Mouse (Mus musculus) embryo, embryonic 9.5 days (tissue): ENCODE measurements around the gene Ptgr1.

ENCODE experiments used
- DNase-seq: peaks from one replicate; pipeline ENCODE4 v3.0.0-alpha.2; 2017; ENCODE audit errors: extremely low spot score

The Ptgr1 gene

GRCm38 (mm10) chr4:58986540-58987190 is at the start of gene Ptgr1:
Gene Ptgr1, minus strand, starts transcription at chr4:58987119.
- DNase-seq = peak; percentile 86

- peak; percentile 12 for DNase-seq
These were observed 48.9 kb upstream of the Ptgr1 start for GRCm38 (mm10) chr4:59035786-59036350.

- DNase-seq = peak; percentile 74
These were observed 48.2 kb upstream of the Ptgr1 start, which contains the start of gene Gng10 for GRCm38 (mm10) chr4:59034918-59035785. Gene Gng10, plus strand, starts transcription at chr4:59035088.

GRCm38 (mm10) chr4:59034325-59034917 is 47.5 kb upstream of the Ptgr1 start:
- no peak for DNase-seq

GRCm38 (mm10) chr4:59016922-59017321 is 30.0 kb upstream of the Ptgr1 start:
- DNase-seq = no peak

- no peak for DNase-seq
These were observed 28.3 kb upstream of the Ptgr1 start for GRCm38 (mm10) chr4:59015181-59015580.

- DNase-seq = no peak
These were observed 24.5 kb upstream of the Ptgr1 start for GRCm38 (mm10) chr4:59011446-59011845.

GRCm38 (mm10) chr4:59009696-59010095 is 22.8 kb upstream of the Ptgr1 start:
- no peak for DNase-seq

- no peak for DNase-seq
These were observed 22.3 kb upstream of the Ptgr1 start for GRCm38 (mm10) chr4:59009186-59009585.

GRCm38 (mm10) chr4:59007974-59008373 is 21.1 kb upstream of the Ptgr1 start:
- DNase-seq = no peak

GRCm38 (mm10) chr4:59007016-59007415 is 20.1 kb upstream of the Ptgr1 start:
- DNase-seq = no peak

- peak; percentile 15 for DNase-seq
These were observed 19.3 kb upstream of the Ptgr1 start for GRCm38 (mm10) chr4:59006211-59006610.

- no peak for DNase-seq
These were observed 16.9 kb upstream of the Ptgr1 start for GRCm38 (mm10) chr4:59003806-59004200.

- peak; percentile 88 for DNase-seq
These were observed 16.3 kb upstream of the Ptgr1 start, which contains the start of gene Gm20503 for GRCm38 (mm10) chr4:59002948-59003805. Gene Gm20503, plus strand, starts transcription at chr4:59003210.

- peak; percentile 17 for DNase-seq
These were observed 13.7 kb upstream of the Ptgr1 start for GRCm38 (mm10) chr4:59000614-59001013.

- peak; percentile 65 for DNase-seq
These were observed 12.8 kb upstream of the Ptgr1 start for GRCm38 (mm10) chr4:58999686-59000085.

- no peak for DNase-seq
These were observed 11.8 kb upstream of the Ptgr1 start for GRCm38 (mm10) chr4:58998688-58999087.

GRCm38 (mm10) chr4:58997081-58997480 is 10.2 kb upstream of the Ptgr1 start:
- DNase-seq = no peak

- no peak for DNase-seq
These were observed 8.4 kb upstream of the Ptgr1 start for GRCm38 (mm10) chr4:58995251-58995693.

- DNase-seq = no peak
These were observed 7.8 kb upstream of the Ptgr1 start, which contains the start of gene Dnajc25 for GRCm38 (mm10) chr4:58994762-58995161. Gene Dnajc25, plus strand, starts transcription at chr4:58995062.

- no peak for DNase-seq
These were observed 5.3 kb upstream of the Ptgr1 start for GRCm38 (mm10) chr4:58992195-58992594.
